Mouse (Mus musculus) adipocyte (in vitro differentiated cells): ENCODE results near the gene Ace.

Experiments used
- DNase-seq: peaks from one replicate; pipeline ENCODE4 v3.0.0-alpha.2; 2016; ENCODE audit warnings: low spot score

The Ace gene

GRCm38 (mm10) chr11:105967741-105968574 is at the start of gene Ace:
Gene Ace (plus strand): TSS chr11:105967945.
- DNase-seq, result no peak

DNA sequence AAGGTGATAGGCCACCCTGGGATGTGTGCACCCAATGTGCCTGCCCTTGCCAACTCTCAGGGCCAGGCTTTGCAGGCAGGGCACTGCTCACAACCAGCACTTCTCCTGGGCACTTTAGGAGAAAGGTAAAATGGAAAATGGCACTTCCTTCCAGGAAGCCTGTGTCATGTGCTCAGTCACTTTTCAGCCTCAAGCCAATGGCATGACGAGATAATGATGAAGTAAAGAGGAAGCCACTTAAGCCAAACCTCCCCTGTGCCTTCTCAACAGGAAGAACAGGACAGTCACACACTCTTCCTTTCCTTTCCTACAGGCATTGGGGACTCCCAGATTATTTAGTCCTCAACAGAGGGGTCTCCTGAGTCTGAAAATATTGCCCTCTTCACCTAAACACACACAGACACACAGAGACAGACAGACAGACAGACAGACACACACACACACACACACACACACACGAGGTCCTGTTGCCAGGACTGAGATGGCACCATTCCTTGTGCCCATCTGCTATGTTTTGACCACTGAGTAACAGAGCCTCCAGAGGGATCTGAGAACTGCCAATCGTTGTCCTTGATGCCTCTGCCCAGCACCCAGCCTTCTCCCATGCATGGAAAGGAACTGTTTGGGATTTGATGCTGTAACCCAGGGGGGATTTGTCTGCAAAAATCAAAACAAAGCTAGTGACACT is 47.5 kb upstream of the Ace start:
- no peak for DNase-seq

DNA sequence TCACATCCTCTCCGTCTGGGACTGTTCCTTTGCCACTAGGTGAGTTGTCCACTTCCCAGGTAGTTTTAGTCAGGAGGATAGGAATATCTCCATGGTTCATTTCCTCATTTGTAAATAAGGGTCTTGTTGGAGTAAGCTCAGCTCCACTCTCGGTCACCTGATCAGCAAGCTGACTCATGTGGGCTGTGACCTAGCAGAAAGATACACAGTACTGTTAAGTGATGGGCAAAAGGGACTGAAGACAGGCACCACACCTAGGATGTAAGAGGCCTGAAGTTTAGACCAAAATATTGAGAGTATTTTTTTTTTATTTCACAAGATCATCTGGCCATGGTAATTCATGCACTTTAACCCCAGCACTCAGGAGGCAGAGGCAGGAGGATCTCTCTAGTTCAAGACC is 46.9 kb upstream of the Ace start:
- no peak for DNase-seq

- DNase-seq, result no peak
These were observed 46.5 kb upstream of the Ace start for GRCm38 (mm10) chr11:105921275-105921674.

DNA sequence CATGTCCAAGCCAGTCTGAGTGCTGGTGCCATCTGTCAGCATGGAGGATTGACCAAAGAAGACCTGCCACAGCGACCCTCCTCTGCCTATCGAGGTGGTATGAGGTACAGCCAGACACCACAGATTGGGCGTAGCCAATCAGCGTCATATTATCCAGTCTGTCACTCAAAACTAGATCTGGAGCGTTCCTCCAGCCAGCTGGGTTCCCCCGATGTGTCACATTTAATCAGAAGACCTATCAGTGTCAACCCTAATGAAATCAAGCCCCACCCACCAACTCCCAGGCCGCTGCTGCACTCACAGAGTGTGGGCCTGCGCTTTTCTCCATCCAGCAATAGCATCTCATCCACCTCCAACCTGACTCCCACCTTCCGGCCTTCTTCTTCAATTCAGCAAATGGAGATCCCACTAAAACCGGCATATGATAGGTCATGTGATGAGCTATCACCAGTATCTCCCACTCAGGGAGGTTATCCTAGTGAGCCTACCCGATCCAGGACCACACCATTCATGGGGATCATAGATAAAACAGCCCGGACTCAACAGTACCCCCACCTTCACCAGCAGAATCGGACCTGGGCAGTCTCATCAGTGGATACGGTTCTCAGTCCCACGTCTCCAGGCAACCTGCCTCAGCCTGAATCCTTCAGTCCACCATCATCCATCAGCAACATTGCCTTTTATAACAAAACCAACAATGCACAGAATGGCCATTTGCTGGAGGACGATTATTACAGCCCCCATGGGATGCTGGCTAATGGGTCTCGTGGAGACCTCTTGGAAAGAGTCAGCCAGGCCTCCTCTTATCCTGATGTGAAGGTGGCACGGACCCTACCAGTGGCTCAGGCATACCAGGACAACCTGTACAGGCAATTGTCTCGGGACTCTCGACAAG is 44.7 kb upstream of the Ace start:
- no peak for DNase-seq

DNA sequence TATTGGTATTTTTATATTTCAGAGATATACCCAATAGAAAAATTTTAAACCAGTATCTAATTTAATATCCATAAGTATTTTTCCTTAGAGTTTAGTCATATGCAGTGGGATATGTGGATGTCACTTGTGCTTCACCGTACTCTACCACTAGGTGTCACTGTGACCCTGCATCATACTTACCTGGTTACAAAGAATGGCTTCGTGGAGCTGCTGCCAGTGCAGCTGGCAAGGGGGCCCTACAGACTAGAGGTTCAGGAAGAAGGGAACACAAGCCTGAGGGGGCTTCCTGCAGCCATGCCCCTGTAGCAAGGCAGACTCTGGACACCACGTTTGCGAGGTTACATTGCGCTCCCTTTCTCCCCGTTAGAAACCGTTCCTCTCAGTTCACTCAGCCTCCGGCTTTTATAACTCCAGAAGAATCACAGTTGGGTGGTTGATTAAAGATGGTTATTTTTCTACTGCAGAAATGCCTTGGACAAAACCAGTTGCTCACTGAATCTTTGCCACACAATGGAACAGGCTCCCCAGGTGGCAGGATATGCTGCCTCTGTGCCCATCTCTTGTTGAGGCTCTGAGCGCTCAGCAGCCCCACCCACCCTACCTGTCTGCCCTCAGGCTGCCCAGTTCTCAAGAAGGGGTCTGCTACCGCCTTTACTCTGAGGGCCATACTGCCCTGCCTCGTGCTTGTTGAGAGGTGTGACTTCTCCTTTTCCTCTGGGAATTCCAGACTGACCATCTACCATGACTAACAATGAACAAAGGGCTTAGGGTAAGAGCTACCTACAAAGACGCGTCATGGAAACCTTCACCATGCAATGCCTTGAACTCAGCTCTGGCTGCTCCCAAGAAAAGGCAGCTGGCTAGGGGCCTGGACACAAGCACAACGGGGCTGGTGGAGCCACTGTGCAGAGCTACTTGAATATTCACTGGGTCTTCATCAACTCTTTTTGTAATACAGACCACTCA is 40.4 kb upstream of the Ace start:
- peak; percentile 88 for DNase-seq

DNA sequence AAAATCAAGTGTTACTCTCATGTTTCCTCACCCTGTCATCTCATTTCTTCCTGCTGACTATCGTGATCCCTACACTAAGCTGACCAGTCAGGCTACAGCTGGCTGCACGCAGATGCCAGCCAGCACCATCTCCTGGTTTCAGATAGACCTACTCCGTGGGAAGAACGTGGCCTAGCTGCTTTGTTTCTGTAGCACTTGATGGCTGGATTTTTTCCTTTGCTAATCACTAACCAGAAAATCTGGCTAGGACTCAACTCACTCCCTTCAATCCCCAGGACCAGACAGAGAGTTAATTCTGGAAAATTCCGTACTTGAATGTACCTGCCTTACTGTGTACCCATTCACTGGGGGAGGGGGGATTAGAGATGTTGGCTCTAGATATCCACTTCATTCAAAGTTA is 39.6 kb upstream of the Ace start:
- no peak for DNase-seq

DNA sequence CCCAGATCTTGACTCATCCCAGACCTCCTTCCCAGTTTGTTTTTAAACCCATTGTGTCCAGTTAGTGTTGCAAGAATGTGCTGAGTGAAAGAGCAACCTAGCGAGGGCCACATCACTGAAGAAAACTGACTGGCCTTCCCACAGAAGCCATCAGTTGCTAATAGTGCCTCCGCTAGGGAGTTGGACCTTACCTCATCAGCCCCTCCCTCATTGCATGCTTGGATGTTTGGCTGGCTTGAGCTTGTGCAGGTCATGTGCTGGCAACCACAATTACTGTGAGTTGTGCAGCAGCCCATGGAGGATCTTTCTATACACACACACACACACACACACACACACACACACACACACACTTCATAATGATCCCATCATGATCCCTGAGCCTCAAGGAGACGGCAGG is 36.4 kb upstream of the Ace start:
- no peak for DNase-seq

DNA sequence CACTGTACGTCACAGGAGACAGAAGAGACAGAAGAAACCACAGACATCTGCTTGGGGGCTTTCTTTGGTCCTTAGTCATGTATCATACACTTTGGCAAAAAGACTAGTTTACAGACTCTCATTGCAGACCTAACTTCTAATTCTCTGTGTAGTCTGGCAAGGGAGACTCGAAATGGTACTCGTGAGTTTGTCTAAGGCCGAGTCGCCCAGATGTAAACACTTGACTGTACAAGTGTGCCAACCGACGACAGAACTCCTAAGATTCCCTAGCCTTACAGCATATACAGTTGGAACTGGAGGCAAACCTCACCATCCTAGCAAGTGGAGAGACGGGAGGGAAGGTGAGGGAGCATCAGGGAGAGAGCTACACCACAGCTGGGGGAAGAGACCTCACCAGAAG is 34.0 kb upstream of the Ace start:
- DNase-seq, result no peak

- peak; percentile 85 for DNase-seq
These were observed 33.4 kb upstream of the Ace start for GRCm38 (mm10) chr11:105934303-105934711.

- peak; percentile 67 for DNase-seq
These were observed 32.9 kb upstream of the Ace start for GRCm38 (mm10) chr11:105934816-105935215.

DNA sequence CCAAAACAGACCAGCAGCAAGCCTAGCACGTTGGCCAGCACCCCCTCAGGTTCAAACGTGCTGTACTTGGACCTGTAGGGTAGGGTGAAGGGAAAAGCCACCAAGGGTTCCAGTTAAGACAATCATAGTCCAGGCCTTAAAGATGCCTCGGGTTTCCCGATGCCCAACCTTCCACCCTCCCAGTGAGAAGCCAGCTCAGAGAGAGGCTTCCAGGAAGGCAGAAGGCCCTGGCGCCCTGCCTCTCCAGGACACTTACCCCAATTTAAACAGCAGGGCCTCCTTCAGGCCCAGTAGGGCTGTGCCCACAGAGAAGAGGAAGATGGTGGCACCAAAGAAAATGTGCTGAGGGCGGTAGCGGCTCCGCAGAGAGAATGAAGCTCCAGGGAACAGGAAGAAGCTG is 32.2 kb upstream of the Ace start:
- peak; percentile 84 for DNase-seq

DNA sequence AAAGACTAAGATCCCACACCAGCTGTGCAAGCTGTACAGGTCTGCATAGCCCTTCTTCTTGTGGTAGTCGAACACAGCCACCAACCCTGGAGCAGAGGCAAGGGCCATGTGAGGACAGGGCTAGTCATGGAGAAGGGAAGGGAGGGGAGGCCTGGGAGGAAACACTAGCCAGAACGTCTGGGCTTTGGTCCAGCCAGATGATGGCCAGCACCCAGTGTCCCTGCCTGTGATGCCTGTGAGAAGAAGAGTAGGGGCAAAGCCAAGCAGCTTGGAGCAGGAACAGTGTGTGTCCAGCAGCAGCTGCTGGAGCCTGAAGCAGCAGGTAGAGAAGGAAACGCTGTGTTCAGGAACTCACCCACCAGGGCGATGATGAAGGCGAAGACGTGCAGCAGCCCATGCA is 31.5 kb upstream of the Ace start:
- DNase-seq, result peak; percentile 98

DNA sequence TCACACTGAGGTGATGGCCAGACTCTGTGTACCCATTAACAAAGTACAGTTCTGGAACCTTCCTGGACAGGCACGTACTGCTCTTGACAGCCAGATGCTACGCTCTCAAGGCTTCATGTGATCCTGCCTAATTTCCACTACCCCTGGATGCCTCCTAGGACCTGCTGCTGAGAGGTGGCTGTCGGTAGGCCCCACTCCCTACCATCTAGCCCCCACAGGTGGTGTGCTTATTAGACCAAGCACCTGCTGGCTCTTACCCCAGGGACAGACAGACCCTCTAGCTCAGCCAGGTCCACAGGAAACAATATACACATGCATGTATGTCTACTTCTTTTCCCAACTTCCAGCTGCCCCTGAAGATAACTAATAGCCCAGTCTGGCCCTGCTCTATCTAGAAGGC is 30.8 kb upstream of the Ace start:
- DNase-seq, result no peak

- no peak for DNase-seq
These were observed 29.0 kb upstream of the Ace start for GRCm38 (mm10) chr11:105938771-105939170.

DNA sequence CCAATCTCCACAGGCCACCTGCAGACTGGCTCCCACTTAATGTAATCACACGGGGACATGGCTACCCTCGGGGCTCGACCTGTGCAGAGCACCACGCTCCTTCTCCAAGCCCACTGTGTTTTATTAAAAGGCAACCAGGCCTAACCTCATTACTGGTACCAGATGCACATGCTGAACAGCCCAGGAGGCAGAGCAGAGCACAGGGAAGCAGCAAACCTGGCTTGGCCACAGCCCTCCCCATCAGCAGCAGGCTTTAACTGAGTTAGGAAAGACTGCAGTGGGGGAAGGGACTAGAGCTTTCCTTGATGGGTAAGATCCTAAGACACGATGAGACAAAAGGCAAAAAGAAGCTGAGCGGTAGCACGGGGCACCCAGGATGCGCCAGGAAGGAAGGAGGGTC is 25.8 kb upstream of the Ace start:
- no peak for DNase-seq

GRCm38 (mm10) chr11:105943133-105944102 is 24.3 kb upstream of the Ace start:
- DNase-seq, result no peak

- DNase-seq, result no peak
These were observed 23.6 kb upstream of the Ace start for GRCm38 (mm10) chr11:105944126-105944621.

- peak; percentile 47 for DNase-seq
These were observed 22.7 kb upstream of the Ace start for GRCm38 (mm10) chr11:105944770-105945672.
